Comparison of ENCODE assay signal across 9 mouse cellular contexts in the genomic region with DNA sequence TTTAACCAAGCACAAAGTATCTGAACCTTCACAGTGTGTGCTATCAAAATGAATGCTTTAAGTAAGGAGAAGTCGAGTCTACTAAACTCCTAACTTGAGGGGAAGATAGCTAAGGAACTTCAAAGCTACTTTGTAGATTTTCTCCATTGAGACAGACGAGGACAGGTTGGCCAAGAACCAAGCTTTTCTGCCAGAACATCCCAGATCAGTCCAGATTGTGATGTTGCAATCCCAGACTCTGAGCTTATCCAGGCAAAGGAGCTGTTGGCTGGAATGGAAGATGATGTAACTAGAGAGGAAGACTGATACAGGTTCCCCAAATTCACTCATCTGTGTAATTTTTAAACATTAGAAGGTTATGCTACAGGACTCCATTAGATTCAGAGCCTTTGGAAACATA.
DNase-seq lines count a peak whose midpoint lies in the region.
"Had no signal": no experiment of that assay in that cellular context is flagged by ENCODE, and none has a peak within 500 bp of the region (broad histone marks: within the 10 kb centered on the region; RNA-seq: fewer than 3 reads in every experiment).

No protein-coding gene starts in this region.

- DNase-seq in adrenal gland, postnatal 10 days = peak; percentile 58
- no peak for DNase-seq in adrenal gland, postnatal 4 days (ENCODE audit: low spot score in 2 of 2)
- peak; percentile 47 for DNase-seq in layer of hippocampus, adult 9-11 months
- no peak for DNase-seq in layer of hippocampus, postnatal 10 days (ENCODE audit: low spot score in 2 of 2)
- DNase-seq in MN1 (ENCODE audit: low spot score) = peak; percentile 18
- DNase-seq in gastrocnemius, postnatal 25 days = peak; percentile 42
- DNase-seq in left cerebral cortex, adult 9 months (ENCODE audit: low spot score in 2 of 2) = no peak
- DNase-seq in spleen, postnatal 36 days (ENCODE audit: low spot score in 2 of 2) = no peak
- DNase-seq: cerebellum, adult 11-12 months had no signal

Comparison
In these comparisons a context has a peak if more than half of its experiments do, and no peak if none do; other contexts are left out.
1. DNase-seq: peak in adrenal gland, postnatal 10 days (single experiment), layer of hippocampus, adult 9-11 months (single experiment), MN1 (single experiment) and gastrocnemius, postnatal 25 days (single experiment); none in adrenal gland, postnatal 4 days (0 of 2), layer of hippocampus, postnatal 10 days (0 of 2), left cerebral cortex, adult 9 months (0 of 2) and spleen, postnatal 36 days (0 of 2).